Mouse (Mus musculus): ENCODE data around the gene Erf. TPM values are rescaled to one million over a fixed set of nuclear protein-coding genes. Genes with fewer than 3 reads are reported as not detected.

Erf gene
- polyA plus RNA-seq, 1 experiment = not detected

GRCm38 (mm10) chr7:25290911-25291310 is 40.4 kb upstream of the Erf start:
- Histone ChIP-seq H3K4me3 (ENCODE audit: insufficient read depth, low read depth, low read length) (no peak overlapping the region), H3K4me1 (ENCODE audit: control insufficient read depth, insufficient read depth, low read length) (peaks cover 8% of the 10 kb centered on the region; the same call in 1 of the 2 replicates), H3K27ac (ENCODE audit: insufficient read depth, low read depth, low read length) (no peak overlapping the region)
- TF ChIP-seq CTCF (IDR thresholded peaks at IDR 0.05; ENCODE audit: insufficient read depth, low read depth, low read length) = no peak
- no peak for TF ChIP-seq POLR2A (IDR thresholded peaks at IDR 0.05; ENCODE audit: insufficient read depth, low read depth, low read length)
- WGBS = 46% methylated on average over 2 of the region's 2 CpGs

- TF ChIP-seq POLR2A (IDR thresholded peaks at IDR 0.05; ENCODE audit: insufficient read depth, low read depth, low read length) (no peak), CTCF (IDR thresholded peaks at IDR 0.05; ENCODE audit: insufficient read depth, low read depth, low read length) (no peak)
- Histone ChIP-seq H3K27ac (ENCODE audit: insufficient read depth, low read depth, low read length) (no peak overlapping the region), H3K4me1 (ENCODE audit: control insufficient read depth, insufficient read depth, low read length) (peaks cover 8% of the 10 kb centered on the region; the same call in 1 of the 2 replicates), H3K4me3 (ENCODE audit: insufficient read depth, low read depth, low read length) (no peak overlapping the region)
- 100% methylated on average over 1 of the region's 1 CpGs for WGBS
These were observed 39.9 kb upstream of the Erf start for GRCm38 (mm10) chr7:25290463-25290862.

DNA sequence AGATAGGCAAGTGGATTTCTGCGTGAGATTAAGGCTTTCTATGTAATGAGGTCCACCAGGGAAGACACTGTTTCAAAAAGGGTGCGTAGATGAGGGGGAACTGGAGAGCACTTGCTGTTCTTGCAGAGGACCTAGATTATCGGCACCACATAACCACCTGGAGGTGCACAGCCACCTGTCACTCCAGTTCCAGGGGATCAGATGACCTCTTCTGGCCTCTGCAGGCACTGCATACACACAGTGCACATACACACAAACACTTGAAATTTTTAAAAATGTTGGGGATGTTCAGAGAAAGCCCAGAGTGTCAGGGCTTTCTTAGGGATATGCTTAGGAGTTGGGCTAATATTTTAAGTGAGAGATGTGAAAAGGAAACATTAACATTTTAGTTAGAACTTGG is 39.4 kb upstream of the Erf start:
- Histone ChIP-seq H3K4me3 (ENCODE audit: insufficient read depth, low read depth, low read length) (no peak overlapping the region), H3K4me1 (ENCODE audit: control insufficient read depth, insufficient read depth, low read length) (peaks cover 9% of the 10 kb centered on the region), H3K27ac (ENCODE audit: insufficient read depth, low read depth, low read length) (no peak overlapping the region)
- TF ChIP-seq CTCF (IDR thresholded peaks at IDR 0.05; ENCODE audit: insufficient read depth, low read depth, low read length) (no peak), POLR2A (IDR thresholded peaks at IDR 0.05; ENCODE audit: insufficient read depth, low read depth, low read length) (no peak)
- WGBS = 100% methylated on average over 3 of the region's 3 CpGs

- Histone ChIP-seq H3K27ac (ENCODE audit: insufficient read depth, low read depth, low read length) (no peak overlapping the region), H3K4me1 (ENCODE audit: control insufficient read depth, insufficient read depth, low read length) (peaks cover 21% of the 10 kb centered on the region), H3K4me3 (ENCODE audit: insufficient read depth, low read depth, low read length) (no peak overlapping the region)
- WGBS = 95% methylated on average over 3 of the region's 3 CpGs
- no peak for TF ChIP-seq POLR2A (IDR thresholded peaks at IDR 0.05; ENCODE audit: insufficient read depth, low read depth, low read length)
- TF ChIP-seq CTCF (IDR thresholded peaks at IDR 0.05; ENCODE audit: insufficient read depth, low read depth, low read length) = no peak
These were observed 38.2 kb upstream of the Erf start for GRCm38 (mm10) chr7:25288721-25289120.

GRCm38 (mm10) chr7:25288011-25288410 is 37.5 kb upstream of the Erf start:
- Histone ChIP-seq H3K27ac (ENCODE audit: insufficient read depth, low read depth, low read length) (no peak overlapping the region), H3K4me1 (ENCODE audit: control insufficient read depth, insufficient read depth, low read length) (peaks cover 27% of the 10 kb centered on the region), H3K4me3 (ENCODE audit: insufficient read depth, low read depth, low read length) (no peak overlapping the region)
- TF ChIP-seq CTCF (IDR thresholded peaks at IDR 0.05; ENCODE audit: insufficient read depth, low read depth, low read length) = no peak
- no peak for TF ChIP-seq POLR2A (IDR thresholded peaks at IDR 0.05; ENCODE audit: insufficient read depth, low read depth, low read length)
- 91% methylated on average over 12 of the region's 12 CpGs for WGBS

- peaks cover 27% of the 10 kb centered on the region for H3K4me1 ChIP-seq (ENCODE audit: control insufficient read depth, insufficient read depth, low read length)
- no peak overlapping the region for H3K27ac ChIP-seq (ENCODE audit: insufficient read depth, low read depth, low read length)
- TF ChIP-seq CTCF (IDR thresholded peaks at IDR 0.05; ENCODE audit: insufficient read depth, low read depth, low read length) = no peak
- no peak for TF ChIP-seq POLR2A (IDR thresholded peaks at IDR 0.05; ENCODE audit: insufficient read depth, low read depth, low read length)
- no peak overlapping the region for H3K4me3 ChIP-seq (ENCODE audit: insufficient read depth, low read depth, low read length)
- WGBS = 76% methylated on average over 8 of the region's 8 CpGs
These were observed 36.4 kb upstream of the Erf start for GRCm38 (mm10) chr7:25286989-25287388.

- 70% methylated on average over 20 of the region's 20 CpGs for WGBS
- TF ChIP-seq POLR2A (IDR thresholded peaks at IDR 0.05; ENCODE audit: insufficient read depth, low read depth, low read length) = no peak
- TF ChIP-seq CTCF (IDR thresholded peaks at IDR 0.05; ENCODE audit: insufficient read depth, low read depth, low read length) = no peak
- Histone ChIP-seq H3K4me3 (ENCODE audit: insufficient read depth, low read depth, low read length) (no peak overlapping the region), H3K27ac (ENCODE audit: insufficient read depth, low read depth, low read length) (no peak overlapping the region), H3K4me1 (ENCODE audit: control insufficient read depth, insufficient read depth, low read length) (peaks cover 28% of the 10 kb centered on the region)
These were observed 35.1 kb upstream of the Erf start for GRCm38 (mm10) chr7:25285511-25286238.

- H3K4me1 ChIP-seq (ENCODE audit: control insufficient read depth, insufficient read depth, low read length) = peaks cover 35% of the 10 kb centered on the region
- H3K27ac ChIP-seq (ENCODE audit: insufficient read depth, low read depth, low read length) = no peak overlapping the region
- TF ChIP-seq POLR2A (IDR thresholded peaks at IDR 0.05; ENCODE audit: insufficient read depth, low read depth, low read length) (no peak), CTCF (IDR thresholded peaks at IDR 0.05; ENCODE audit: insufficient read depth, low read depth, low read length) (no peak)
- 43% methylated on average over 5 of the region's 5 CpGs for WGBS
- no peak overlapping the region for H3K4me3 ChIP-seq (ENCODE audit: insufficient read depth, low read depth, low read length)
These were observed 34.2 kb upstream of the Erf start for GRCm38 (mm10) chr7:25284766-25285165.

DNA sequence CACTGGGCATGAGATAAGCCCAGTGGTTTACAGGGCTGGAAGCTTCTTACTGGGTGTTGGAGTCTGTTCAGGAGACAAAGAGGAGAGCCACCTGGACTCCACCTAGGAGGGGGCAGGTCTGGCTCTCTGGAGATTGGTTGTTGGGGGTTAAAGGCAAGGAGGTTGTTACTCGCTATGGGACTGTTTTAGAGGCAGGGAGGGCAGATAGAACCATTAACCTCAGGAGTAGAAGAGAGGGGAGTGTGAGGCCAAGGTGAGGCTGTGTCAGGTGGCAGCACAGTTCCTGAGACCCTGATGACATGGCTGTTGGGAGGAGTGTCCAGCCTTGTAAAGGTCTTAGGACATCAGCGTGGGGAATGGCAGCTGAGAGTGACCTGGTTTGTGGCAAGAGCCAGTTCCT is 33.6 kb upstream of the Erf start:
- H3K4me1 ChIP-seq (ENCODE audit: control insufficient read depth, insufficient read depth, low read length) = peaks cover 40% of the 10 kb centered on the region
- no peak for TF ChIP-seq CTCF (IDR thresholded peaks at IDR 0.05; ENCODE audit: insufficient read depth, low read depth, low read length)
- no peak overlapping the region for H3K27ac ChIP-seq (ENCODE audit: insufficient read depth, low read depth, low read length)
- no peak overlapping the region for H3K4me3 ChIP-seq (ENCODE audit: insufficient read depth, low read depth, low read length)
- 51% methylated on average over 2 of the region's 2 CpGs for WGBS

All from olfactory bulb, adult 2 months (tissue).